Comparison of ENCODE assay signal across 8 mouse cellular contexts in the genomic region with DNA sequence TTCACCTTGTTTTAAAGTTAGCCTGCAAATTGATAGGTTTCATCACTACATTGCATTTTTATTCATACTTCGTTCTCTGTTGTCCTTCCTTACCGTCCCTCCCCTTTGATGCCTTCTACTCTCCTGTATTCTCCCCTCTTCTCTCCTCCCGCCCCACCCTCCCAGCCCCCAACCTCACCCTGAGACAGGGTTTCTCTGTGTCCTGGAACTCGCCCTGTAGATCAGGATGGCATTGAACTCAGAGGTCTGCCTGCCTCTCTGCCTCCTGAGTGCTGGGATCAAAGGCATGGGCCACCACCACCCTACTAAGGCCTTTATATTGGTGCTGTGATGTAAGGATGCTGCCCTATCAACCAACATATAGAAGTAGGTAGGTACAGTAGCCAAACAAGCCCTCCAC. TPM values are rescaled to one million over a fixed set of nuclear protein-coding genes. Genes with fewer than 3 reads are reported as not detected.
DNase-seq lines count a peak whose midpoint lies in the region; ATAC-seq and TF ChIP-seq lines count a peak whose summit lies in the region.

No protein-coding gene starts in this region.

- in situ Hi-C loops in ES-E14 (cut with MboI; ENCODE audit: low sequenced_read_pairs in 2 of 2, unreplicated experiment in 2 of 2): no loop called here

- TF ChIP-seq CTCF in gastrocnemius, adult 2 months (IDR thresholded peaks at IDR 0.05): no peak

- H3K4me1 ChIP-seq in ES-E14 (ENCODE audit: control insufficient read depth in 2 of 2, insufficient read depth in 2 of 2, low read length in 2 of 2, poor library complexity in 1 of 2): peaks cover 0 to 7% of the 10 kb centered on the region in 2 experiments; a peak in 2 of 4 replicates
- no peaks in the 10 kb centered on the region for H3K4me1 ChIP-seq in hindbrain, embryonic 12.5 days

- no peaks in the 10 kb centered on the region for H3K9me3 ChIP-seq in ES-E14 (ENCODE audit: control insufficient read depth, insufficient read depth, low read depth, low read length)
- H3K9me3 ChIP-seq in hindbrain, embryonic 12.5 days (replicated peaks): no peaks in the 10 kb centered on the region

- peak overlapping the region; percentile 91 for H3K27ac ChIP-seq in gastrocnemius, adult 2 months
- no peak overlapping the region for H3K27ac ChIP-seq in ES-E14 (ENCODE audit: insufficient read depth, low read depth, low read length, poor library complexity, severe bottlenecking)
- no peak overlapping the region for H3K27ac ChIP-seq in hindbrain, embryonic 12.5 days
- H3K27ac ChIP-seq in macrophage: no peak overlapping the region

- H3K9ac ChIP-seq in ES-E14 (ENCODE audit: insufficient read depth, low read depth, low read length, poor library complexity, severe bottlenecking): peak overlapping the region; percentile 63; the same call in 1 of the 2 replicates
- no peak overlapping the region for H3K9ac ChIP-seq in hindbrain, embryonic 12.5 days

- peak; percentile 24; the same call in 1 of the 2 replicates for ATAC-seq in hindbrain, embryonic 12.5 days (ENCODE audit: low FRiP score)
- ATAC-seq in megakaryocyte, adult 5-6 weeks (ENCODE audit: poor library complexity, severe bottlenecking): no peak

- peak overlapping the region; percentile 67 for H3K4me2 ChIP-seq in hindbrain, embryonic 12.5 days (replicated peaks)

- DNase-seq in gastrocnemius, adult 2 months: no peak
- no peak for DNase-seq in gastrocnemius, postnatal 25 days
- DNase-seq in ES-E14 (ENCODE audit: low read depth, low spot score): no peak
- DNase-seq in right cerebral cortex, postnatal 10 days (ENCODE audit: low spot score in 2 of 2): no peak
- DNase-seq in layer of hippocampus, adult 11-12 months (ENCODE audit: low spot score): no peak

- WGBS in hindbrain, embryonic 12.5 days: 38% methylated on average over 4 of the region's 4 CpGs
- 66% methylated on average over 4 of the region's 4 CpGs for WGBS in macrophage (ENCODE audit: missing documents)

- intact Hi-C loops in gastrocnemius, adult 2 months (cut with DNase I): loop anchor here (10.0 kb wide), 1 partner anchor 98 kb away; the partner anchor contains the start of genes Cdc123 and Nudt5

- no peaks in the 10 kb centered on the region for H3K79me2 ChIP-seq in macrophage (ENCODE audit: inconsistent target)

- H3K27me3 ChIP-seq in hindbrain, embryonic 12.5 days: no peaks in the 10 kb centered on the region

- peak overlapping the region; percentile 83 for H3K4me3 ChIP-seq in gastrocnemius, adult 2 months
- H3K4me3 ChIP-seq in ES-E14 (ENCODE audit: insufficient read depth in 1 of 2, low read depth in 1 of 2, low read length in 2 of 2, poor library complexity in 1 of 2, severe bottlenecking in 1 of 2) (peak overlapping the region in 1 of 2 experiments; percentile 97; a peak in 2 of 4 replicates), macrophage (ENCODE audit: inconsistent target) (0 out of 2 replicates have a peak overlapping the region, but pooled peaks have one; percentile 37)
- peak overlapping the region; percentile 52 for H3K4me3 ChIP-seq in hindbrain, embryonic 12.5 days

- H3K36me3 ChIP-seq in ES-E14 (ENCODE audit: control insufficient read depth, insufficient read depth, low read length, poor library complexity, severe bottlenecking) (no peaks in the 10 kb centered on the region; the same call in 1 of the 2 replicates), macrophage (ENCODE audit: inconsistent target) (no peaks in the 10 kb centered on the region)
- no peaks in the 10 kb centered on the region for H3K36me3 ChIP-seq in hindbrain, embryonic 12.5 days

TF ChIP-seq in ES-E14, 5 proteins besides CTCF, POLR2A, EP300 and RAD21:
- TF ChIP-seq ZC3H11A (IDR thresholded peaks at IDR 0.05; ENCODE audit: borderline replicate concordance, low read depth, low read length) (no peak), CHD2 (IDR thresholded peaks at IDR 0.05; ENCODE audit: low read depth, low read length) (no peak), MAFK (IDR thresholded peaks at IDR 0.05; ENCODE audit: insufficient read depth, low read depth, low read length) (no peak), HCFC1 (IDR thresholded peaks at IDR 0.05; ENCODE audit: borderline replicate concordance, insufficient read depth, low read length) (no peak), ZNF384 (IDR thresholded peaks at IDR 0.05; ENCODE audit: low read depth, low read length) (no peak)
TF ChIP-seq in ES-E14: peak in this region for 0.

RNA-seq across cellular contexts. Expression of gene Dhtkd1, which starts 0.5 kb away (rescaled TPM):
- total RNA-seq in gastrocnemius, adult 2 months (2021): 1 to 10 TPM; 2.2 to 4.3 TPM
- 1 to 10 TPM; 2.9 to 3.7 TPM for total RNA-seq in gastrocnemius, postnatal 25 days (2021)
- total RNA-seq in ES-E14 (2012; rRNA removed): 12.0 and 28.1 TPM in 2 replicates
- 5.3 and 5.6 TPM in 2 replicates for polyA plus RNA-seq in hindbrain, embryonic 12.5 days (2016; fragmentation: Nextera tagmentation; extraction: Ambion mirVana)
- total RNA-seq in macrophage (2018; cell fraction: chromatin; rRNA removed): 1 to 10 TPM in 12 of 26 experiments, under 1 TPM in 12, not detected in 2; 0.18 to 6.6 (median 0.99) TPM
- under 1 TPM; 0.03 to 0.48 (median 0.17) TPM for total RNA-seq in macrophage (2018; cell fraction: cytosol; rRNA removed)
- 1 to 10 TPM in 5 of 26 experiments, under 1 TPM in 18, not detected in 3; 0.11 to 3.4 (median 0.50) TPM for total RNA-seq in macrophage (2018; cell fraction: nucleus; rRNA removed)
- polyA plus RNA-seq in macrophage (2018): 0.28 to 1.1 TPM (median 0.29 TPM) in 3 replicates
- 2.0 TPM in 1 of 2 replicates, not detected in the other for total RNA-seq in megakaryocyte, adult 5-6 weeks (2015)
- total RNA-seq in megakaryocyte, adult 5-6 weeks (2017): 0.24 TPM in 1 of 2 replicates, not detected in the other

RNA-seq across cellular contexts. Expression of gene Upf2, which starts 8.2 kb away (rescaled TPM):
- total RNA-seq in gastrocnemius, adult 2 months (2021): 10 to 100 TPM; 26.5 to 27.2 TPM
- 10 to 100 TPM; 16.6 to 17.3 TPM for total RNA-seq in gastrocnemius, postnatal 25 days (2021)
- 14.6 and 18.6 TPM in 2 replicates for total RNA-seq in ES-E14 (2012; rRNA removed)
- polyA plus RNA-seq in hindbrain, embryonic 12.5 days (2016; fragmentation: Nextera tagmentation; extraction: Ambion mirVana): 12.9 and 14.9 TPM in 2 replicates
- total RNA-seq in macrophage (2018; cell fraction: chromatin; rRNA removed): 10 to 100 TPM; 16.2 to 71.3 (median 57.5) TPM
- 10 to 100 TPM; 10.9 to 25.6 (median 19.7) TPM for total RNA-seq in macrophage (2018; cell fraction: cytosol; rRNA removed)
- 10 to 100 TPM; 13.3 to 50.2 (median 35.2) TPM for total RNA-seq in macrophage (2018; cell fraction: nucleus; rRNA removed)
- 15.9 to 30.9 TPM (median 17.5 TPM) in 3 replicates for polyA plus RNA-seq in macrophage (2018)
- total RNA-seq in megakaryocyte, adult 5-6 weeks (2015): 28.9 and 29.6 TPM in 2 replicates
- total RNA-seq in megakaryocyte, adult 5-6 weeks (2017): 27.6 and 32.9 TPM in 2 replicates

RNA-seq across cellular contexts. Expression of gene Sec61a2, which starts 47.8 kb away (rescaled TPM):
- 10 to 100 TPM; 35.4 to 36.1 TPM for total RNA-seq in gastrocnemius, adult 2 months (2021)
- 10 to 100 TPM; 29.1 to 34.2 TPM for total RNA-seq in gastrocnemius, postnatal 25 days (2021)
- 56.1 and 71.1 TPM in 2 replicates for total RNA-seq in ES-E14 (2012; rRNA removed)
- polyA plus RNA-seq in hindbrain, embryonic 12.5 days (2016; fragmentation: Nextera tagmentation; extraction: Ambion mirVana): 89.2 and 91.2 TPM in 2 replicates
- total RNA-seq in macrophage (2018; cell fraction: chromatin; rRNA removed): 100 to 1,000 TPM in 7 of 26 experiments, 10 to 100 TPM in 19; 47.5 to 141 (median 88.8) TPM
- 10 to 100 TPM in 1 of 26 experiments, 1 to 10 TPM in 25; 3.3 to 11.3 (median 5.0) TPM for total RNA-seq in macrophage (2018; cell fraction: cytosol; rRNA removed)
- total RNA-seq in macrophage (2018; cell fraction: nucleus; rRNA removed): 100 to 1,000 TPM in 2 of 26 experiments, 10 to 100 TPM in 24; 28.3 to 114 (median 52.4) TPM
- polyA plus RNA-seq in macrophage (2018): 9.4 to 13.9 TPM (median 11.3 TPM) in 3 replicates
- 11.6 and 12.5 TPM in 2 replicates for total RNA-seq in megakaryocyte, adult 5-6 weeks (2015)
- total RNA-seq in megakaryocyte, adult 5-6 weeks (2017): 4.0 and 5.7 TPM in 2 replicates
